Mouse (Mus musculus) regulatory T cell (primary cell): Measurements from ENCODE around the gene Olfr539.
"Not testable (repeated sequence)": the region's sequence is repeated elsewhere in the genome, so short reads cannot be mapped to it uniquely, and the experiment has no call there.

Experiments
- in situ Hi-C: fragments of 300-600 bp; cut with MboI, MseI; formaldehyde crosslinking; loops from one replicate; pipeline ENCODE4 v1.15.1; 2025; ENCODE audit warnings: high pct_unique_total_duplicates

Gene Olfr539

GRCm38 (mm10) chr7:140659630-140660029 is at the start of gene Olfr539:
Gene Olfr539, plus strand, starts transcription at chr7:140659930.
- in situ Hi-C loops, result no loop called here

DNA sequence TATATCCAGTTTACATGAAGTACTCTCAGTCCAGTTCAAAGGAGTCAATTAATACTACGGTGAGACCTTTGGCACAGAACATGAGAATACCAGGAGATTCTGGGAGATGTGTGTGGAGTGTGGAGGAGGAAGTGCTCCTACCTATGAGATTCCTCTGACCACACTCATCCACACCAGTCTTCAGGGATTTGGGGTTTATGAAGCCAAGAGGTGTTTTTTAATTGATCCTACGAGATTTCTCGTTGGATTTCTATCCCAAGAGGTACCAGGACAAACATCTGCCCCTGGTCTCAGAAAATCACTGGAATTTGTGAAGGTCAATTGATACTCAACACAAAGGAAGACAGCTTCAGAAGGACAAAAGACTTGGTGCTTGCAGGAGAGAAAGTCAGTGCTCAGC is 31.1 kb upstream of the Olfr539 start, which contains the start of gene Olfr61:
TSS of gene Olfr61 (plus strand) at position 301 of the 400 bp plus-strand sequence.
- in situ Hi-C loops, result not testable (repeated sequence)

DNA sequence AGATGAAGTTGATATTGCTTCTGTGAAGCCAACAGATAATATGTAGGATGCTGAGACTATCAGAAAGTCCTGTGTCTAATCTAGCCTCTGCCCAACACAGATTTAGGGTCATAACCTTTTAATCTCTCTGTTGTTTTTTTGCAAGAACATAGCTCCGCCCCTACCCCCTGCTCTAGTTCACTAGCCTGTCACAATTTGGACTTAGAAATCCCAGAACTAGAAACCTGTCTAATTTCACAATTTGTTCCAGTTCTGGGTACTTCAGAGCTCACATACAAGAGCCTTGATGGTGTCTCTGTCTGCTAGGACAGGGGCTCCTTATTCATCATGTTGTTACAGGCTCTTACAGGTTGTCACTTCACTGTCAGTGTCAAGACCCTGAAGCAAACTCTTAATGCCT is 29.2 kb upstream of the Olfr539 start:
- in situ Hi-C loops, result no loop called here

DNA sequence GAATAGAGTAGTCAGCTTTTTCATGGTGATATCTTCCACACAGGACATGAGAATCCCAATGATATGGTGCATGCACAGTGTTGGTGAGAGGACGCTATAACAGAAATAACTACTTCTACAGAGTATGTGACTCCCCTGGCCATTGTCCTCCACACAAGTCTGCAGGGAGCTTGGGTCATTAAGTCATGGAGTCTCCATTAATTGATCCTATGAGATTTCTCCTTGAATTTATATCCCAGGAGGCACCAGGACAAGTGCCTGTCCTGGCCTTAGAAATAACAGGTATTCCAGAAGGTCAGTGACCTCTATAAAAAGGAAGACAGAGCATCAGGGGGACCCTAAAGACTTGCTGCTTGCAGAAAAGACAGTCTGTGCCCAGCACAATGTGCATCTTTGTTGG is 13.6 kb upstream of the Olfr539 start, which contains the start of gene Olfr53:
TSS of gene Olfr53 (plus strand) at position 301 of the 400 bp plus-strand sequence.
- in situ Hi-C loops, result no loop called here

- in situ Hi-C loops, result not testable (repeated sequence)
These were observed 11.0 kb downstream of the Olfr539 start for GRCm38 (mm10) chr7:140670693-140671092.

DNA sequence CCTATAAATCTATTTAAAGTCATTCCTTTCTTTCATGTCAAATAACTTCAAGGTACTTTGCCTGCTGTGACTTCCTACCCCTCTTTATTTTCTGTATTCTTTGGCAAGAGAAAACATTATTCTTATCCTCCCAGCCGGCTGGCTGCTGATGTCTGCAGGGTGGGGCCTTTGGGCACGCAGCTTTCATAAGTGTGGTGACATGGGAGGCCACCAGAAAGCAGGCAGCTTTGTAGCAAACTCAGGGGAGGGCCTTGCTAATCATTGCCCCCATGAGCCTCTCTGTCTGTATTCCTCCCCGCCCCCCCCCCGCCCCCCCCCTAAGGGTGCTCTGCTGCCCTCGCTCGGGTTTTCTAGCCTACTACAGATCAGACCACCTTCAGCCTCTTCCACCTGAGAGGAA is 16.1 kb downstream of the Olfr539 start:
- in situ Hi-C loops, result no loop called here

GRCm38 (mm10) chr7:140679591-140679990 is 19.9 kb downstream of the Olfr539 start:
- in situ Hi-C loops, result not testable (repeated sequence)

GRCm38 (mm10) chr7:140681651-140682050 is 21.9 kb downstream of the Olfr539 start, which contains the start of gene Olfr45:
Gene Olfr45, plus strand, starts transcription at chr7:140681951.
- in situ Hi-C loops, result no loop called here

- in situ Hi-C loops, result no loop called here
These were observed 37.2 kb downstream of the Olfr539 start, which contains the start of gene Olfr541 for GRCm38 (mm10) chr7:140696967-140697366. Gene Olfr541, plus strand, starts transcription at chr7:140697267.

DNA sequence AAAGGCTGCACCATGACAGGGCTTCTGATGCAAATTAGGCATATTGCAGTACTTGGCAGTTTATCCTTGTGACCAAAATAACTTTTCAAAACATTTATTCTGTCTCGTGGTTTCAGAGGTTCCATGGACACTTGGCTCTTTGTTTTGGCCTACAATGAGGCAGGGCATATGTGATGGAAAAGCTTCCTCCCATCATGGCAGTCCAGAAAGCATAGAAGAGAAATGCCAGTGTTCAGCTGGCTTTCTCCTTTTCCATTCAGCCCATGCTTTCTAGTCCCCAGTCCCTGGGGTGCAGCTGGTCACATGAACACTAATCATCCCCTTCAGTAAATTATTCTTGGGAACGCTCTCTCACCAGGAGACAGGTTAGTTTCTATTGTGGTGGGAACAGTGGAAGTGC is 46.6 kb downstream of the Olfr539 start:
- in situ Hi-C loops, result no loop called here

DNA sequence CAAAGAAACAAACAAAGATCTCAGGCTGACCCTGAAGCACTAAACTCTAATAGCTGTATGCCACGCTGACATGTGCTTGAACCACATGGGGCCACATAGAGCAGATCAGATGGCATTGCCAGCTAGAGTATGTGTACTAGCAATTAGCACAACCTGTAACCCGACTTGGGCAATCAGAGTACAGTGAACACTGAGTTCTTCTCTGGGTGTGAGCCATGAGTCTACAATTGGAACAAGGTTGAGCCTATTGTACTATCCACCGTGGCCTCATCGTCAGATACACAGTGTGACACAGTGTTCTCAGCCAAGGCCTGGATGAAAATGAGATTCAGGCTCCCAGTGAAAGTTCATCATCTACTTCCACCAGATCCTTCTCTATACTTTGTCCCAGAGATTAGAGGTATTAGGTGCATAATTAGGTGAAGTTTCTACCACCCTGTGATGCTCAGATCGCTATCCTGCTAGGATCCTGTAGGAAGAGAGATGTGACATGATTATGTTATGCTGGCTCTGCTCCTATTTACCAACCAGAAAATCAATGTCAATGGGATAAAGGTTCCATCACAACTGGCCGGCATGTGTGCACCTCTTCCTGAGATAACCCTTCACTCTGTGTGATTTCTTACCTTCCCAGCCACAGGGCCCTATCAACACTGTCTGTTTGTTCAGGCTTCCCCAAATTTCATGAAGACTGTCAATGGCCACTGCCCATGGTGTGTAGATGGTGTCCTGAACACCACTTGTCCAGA is 48.0 kb downstream of the Olfr539 start:
- in situ Hi-C loops, result no loop called here

DNA sequence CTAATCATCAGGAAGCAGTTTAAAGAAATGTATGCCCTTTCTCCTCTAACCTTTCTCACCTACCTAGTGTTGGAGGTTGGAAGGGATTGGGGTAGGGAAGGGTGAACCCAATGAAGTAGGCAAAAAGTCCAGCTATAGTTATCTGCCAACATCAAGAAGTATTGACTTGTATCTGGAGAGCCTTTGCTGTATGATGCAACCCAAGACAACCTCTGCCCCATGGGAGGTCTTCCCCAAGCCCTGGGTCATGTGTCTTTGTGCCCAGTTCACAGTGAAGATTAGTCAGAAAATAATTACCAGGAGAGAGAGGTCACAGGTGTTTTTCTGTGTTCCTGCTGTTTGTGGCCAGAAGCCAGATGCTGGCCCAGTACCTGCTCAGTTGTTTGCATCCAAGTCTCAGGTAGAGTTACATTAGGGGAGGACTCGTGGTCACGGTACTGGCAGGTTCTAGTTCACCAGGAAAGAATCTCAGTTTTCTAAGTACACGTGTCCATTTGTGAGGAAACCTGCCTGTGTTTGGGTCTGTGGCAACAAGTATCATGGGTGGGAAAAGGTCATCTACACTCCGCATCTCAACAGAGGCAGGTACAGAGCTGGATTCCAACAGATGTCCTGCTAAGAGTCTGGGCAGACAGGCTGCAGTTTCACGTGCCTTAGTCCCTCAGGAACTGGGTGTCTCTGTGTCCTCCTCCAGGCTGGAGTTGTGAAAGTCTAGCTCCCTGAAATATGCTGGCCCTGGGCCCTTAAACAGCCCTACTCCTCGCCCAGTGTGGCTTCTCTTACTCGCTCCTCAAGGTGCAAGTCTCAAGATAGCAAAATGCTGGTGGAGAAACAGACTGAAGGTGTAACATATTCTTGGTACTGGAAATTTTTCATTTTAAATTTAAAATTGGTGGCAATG is 57.7 kb downstream of the Olfr539 start:
- in situ Hi-C loops, result no loop called here

DNA sequence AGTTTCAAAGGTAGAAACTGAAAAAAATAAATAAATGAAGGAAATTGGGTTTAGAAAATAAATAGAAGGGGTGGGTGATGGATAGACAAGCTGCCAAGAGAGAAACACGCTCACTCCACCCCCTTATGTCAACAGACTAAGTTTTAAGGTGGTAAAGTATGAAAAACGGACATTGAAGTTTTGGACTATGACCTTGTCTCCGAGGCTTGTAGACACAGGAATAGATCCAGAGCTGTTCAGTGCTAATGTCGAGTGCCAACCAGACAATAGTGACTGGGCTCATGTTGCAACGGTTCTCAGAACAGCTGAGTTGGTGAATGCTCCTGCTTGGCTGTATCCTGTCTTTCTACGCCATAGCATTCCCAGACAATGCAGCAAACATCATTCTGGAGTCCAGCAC is 61.4 kb downstream of the Olfr539 start:
- in situ Hi-C loops, result no loop called here

- in situ Hi-C loops, result no loop called here
These were observed 65.8 kb downstream of the Olfr539 start for GRCm38 (mm10) chr7:140725558-140725957.
